Mouse (Mus musculus) heart, embryonic 11.5 days (tissue): ENCODE results near the gene Ankrd9. TPM values are rescaled to one million over a fixed set of nuclear protein-coding genes. Genes with fewer than 3 reads are reported as not detected.
A peak's percentile ranks its signal among the peaks of the same experiment; 100 is the strongest.

ENCODE experiments used
- ATAC-seq: fragments of 200-750 bp; cut with Nextera tagmentation; replicated peaks from 2 replicates; pipeline ENCODE4 v1.8.0; 2017; ENCODE audit warnings: moderate library complexity; ENCODE audit not compliant: insufficient number of reproducible peaks, low FRiP score, low TSS enrichment
- H3K27ac ChIP-seq: fragments of 300-500 bp; sonication (generic); 2 replicates; pipeline ENCODE4 v1.5.1; 2014; ENCODE audit warnings: mild to moderate bottlenecking, low read depth, low read length
- H3K27me3 ChIP-seq: fragments of 300-500 bp; sonication (generic); 2 replicates; pipeline ENCODE4 v1.6.1; 2014; ENCODE audit warnings: mild to moderate bottlenecking, low read length, mixed read lengths; ENCODE audit not compliant: control insufficient read depth, insufficient read depth
- H3K36me3 ChIP-seq: fragments of 300-500 bp; sonication (generic); 2 replicates; pipeline ENCODE4 v1.6.1; 2014; ENCODE audit warnings: mild to moderate bottlenecking, low read length, moderate library complexity, mixed read lengths; ENCODE audit not compliant: control insufficient read depth, insufficient read depth
- H3K4me1 ChIP-seq: fragments of 300-500 bp; sonication (generic); 2 replicates; pipeline ENCODE4 v1.6.1; 2014; ENCODE audit warnings: low read length; ENCODE audit not compliant: control insufficient read depth, insufficient read depth
- H3K4me2 ChIP-seq: fragments of 300-500 bp; sonication (generic); 2 replicates; pipeline ENCODE4 v1.6.1; 2014; ENCODE audit warnings: mild to moderate bottlenecking, moderate library complexity
- H3K4me3 ChIP-seq: fragments of 300-500 bp; sonication (generic); 2 replicates; pipeline ENCODE4 v1.5.1; 2014; ENCODE audit warnings: low read depth, low read length
- H3K9ac ChIP-seq: fragments of 300-500 bp; sonication (generic); 2 replicates; pipeline ENCODE4 v1.6.1; 2014; ENCODE audit warnings: mild to moderate bottlenecking, low read depth, low read length, moderate library complexity
- H3K9me3 ChIP-seq: fragments of 300-500 bp; sonication (generic); replicated peaks from 2 replicates; pipeline ENCODE4 v1.6.1; 2016; ENCODE audit warnings: low read length; ENCODE audit not compliant: control insufficient read depth
- WGBS: fragments of 180-500 bp; shearing (Covaris S2); extraction: QIAGEN DNeasy Blood & Tissue Kit; methylation state at CpG from one replicate; pipeline ENCODE4 v1.1.7; 2014; ENCODE audit not compliant: insufficient replicate concordance; 5-methylcytosine and 5-hydroxymethylcytosine counted together
- polyA plus RNA-seq: library from polyadenylated mRNA; unstranded; fragments of >200 nt; fragmentation: Nextera tagmentation; extraction: Ambion mirVana; gene quantifications from 2 replicates; pipeline ENCODE4 v1.2.1, GENCODE M21; 2014

Gene Ankrd9
- 11.4 and 14.5 TPM in 2 replicates for polyA plus RNA-seq

DNA sequence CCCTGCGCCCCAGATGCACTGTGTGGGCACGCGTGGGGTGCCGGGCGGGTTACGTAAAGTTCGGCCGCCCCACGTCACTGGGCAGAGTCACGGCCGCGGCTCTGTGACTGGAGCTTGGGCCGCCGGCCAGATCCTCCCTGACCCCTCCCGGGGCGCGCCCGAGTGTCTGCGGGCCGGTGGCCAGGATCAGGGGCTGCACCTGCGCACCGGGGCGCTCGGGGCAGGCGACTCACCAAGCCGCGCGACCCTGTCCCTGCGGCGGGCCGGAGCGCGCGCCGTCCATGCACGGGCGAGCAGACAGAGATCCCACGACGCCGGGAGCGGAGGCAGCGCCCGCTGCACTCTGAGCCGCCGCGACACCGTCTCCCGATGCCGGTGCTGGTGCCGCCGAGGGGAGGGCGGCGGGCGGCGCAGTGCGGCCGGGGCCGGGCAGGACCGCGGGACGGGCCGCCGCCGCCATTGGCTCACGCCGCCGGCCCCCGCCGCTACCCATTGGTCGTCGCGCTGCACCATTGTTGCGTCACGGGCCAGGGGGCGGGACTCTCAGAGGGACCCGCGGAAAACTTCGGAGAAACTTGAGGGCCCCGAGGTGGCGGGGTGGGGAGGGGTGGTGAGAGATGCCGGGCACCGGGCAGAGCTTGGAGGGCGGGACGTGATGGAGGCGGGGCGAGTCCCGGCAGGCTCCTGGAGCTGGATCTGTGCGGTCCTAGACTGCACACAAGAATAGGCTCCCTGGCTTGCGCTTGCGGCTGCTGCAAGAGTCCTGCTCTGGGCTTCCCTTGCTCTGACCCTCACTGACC is at the start of gene Ankrd9:
Ankrd9 (minus strand) TSS at position 434 of the 800 bp plus-strand sequence.
- peaks cover 3% of the 10 kb centered on the region; the same call in 1 of the 2 replicates for H3K27me3 ChIP-seq
- H3K9me3 ChIP-seq, result no peaks in the 10 kb centered on the region
- peaks cover 14% of the 10 kb centered on the region; the same call in 1 of the 2 replicates for H3K4me1 ChIP-seq
- peak; percentile 96 for ATAC-seq
- WGBS, result under 1% methylated on average over 83 of the region's 90 CpGs
- peak within 1 kb of the TSS; percentile 86 for H3K27ac ChIP-seq
- peaks cover 14% of the 10 kb centered on the region for H3K36me3 ChIP-seq
- H3K9ac ChIP-seq, result peak within 1 kb of the TSS; percentile 88
- peak within 1 kb of the TSS; percentile 89 for H3K4me3 ChIP-seq
- peak within 1 kb of the TSS; percentile 98 for H3K4me2 ChIP-seq

DNA sequence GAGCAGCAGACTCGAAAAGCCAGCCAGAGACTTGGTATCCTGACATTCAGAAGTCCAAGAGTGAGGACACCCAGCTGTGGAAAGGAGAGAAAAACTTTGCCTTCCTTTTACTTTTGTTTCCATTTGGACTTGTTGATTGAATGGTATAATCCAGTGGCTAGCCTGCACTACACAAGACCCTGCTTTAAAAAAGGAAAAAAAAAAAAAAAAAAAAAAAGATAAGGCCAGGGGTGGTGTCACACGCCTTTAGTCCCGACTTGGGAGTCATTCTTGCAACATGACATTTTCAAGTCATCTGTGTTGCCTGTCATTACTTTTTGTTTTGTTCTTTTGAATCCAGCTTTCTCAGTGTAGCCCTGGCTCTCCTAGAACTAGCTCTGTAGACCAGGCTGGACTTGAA is 42.7 kb upstream of the Ankrd9 start:
- no peak for ATAC-seq
- 46% methylated on average over 3 of the region's 3 CpGs for WGBS
- Histone ChIP-seq H3K9ac (no peak overlapping the region), H3K27me3 (no peaks in the 10 kb centered on the region), H3K27ac (no peak overlapping the region), H3K9me3 (no peaks in the 10 kb centered on the region), H3K36me3 (no peaks in the 10 kb centered on the region), H3K4me2 (no peak overlapping the region), H3K4me3 (no peak overlapping the region), H3K4me1 (0 out of 2 replicates have a peak, but pooled peaks cover 5% of the 10 kb centered on the region)

DNA sequence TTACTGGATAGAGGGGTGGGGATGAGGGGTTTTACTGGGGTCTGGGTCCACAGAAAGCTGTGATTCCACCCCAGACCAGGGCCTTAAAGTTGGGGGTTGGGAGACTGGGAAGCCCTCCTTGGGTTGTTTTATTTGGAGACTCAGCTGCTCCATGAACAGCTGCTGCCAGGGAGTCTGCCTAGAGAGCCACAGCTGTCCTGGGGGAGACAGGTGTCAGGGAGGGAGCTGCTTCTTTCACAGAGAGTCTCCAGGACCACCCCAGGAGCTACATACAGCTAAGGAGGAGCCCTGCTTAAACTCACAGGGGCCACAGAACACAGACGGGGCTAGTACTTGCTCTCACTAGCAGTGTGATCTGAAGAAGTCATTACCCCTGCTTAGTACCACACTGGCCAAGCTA is 42.3 kb upstream of the Ankrd9 start:
- 0 out of 2 replicates have a peak, but pooled peaks cover 5% of the 10 kb centered on the region for H3K4me1 ChIP-seq
- H3K27ac ChIP-seq, result no peak overlapping the region
- H3K27me3 ChIP-seq, result no peaks in the 10 kb centered on the region
- H3K36me3 ChIP-seq, result no peaks in the 10 kb centered on the region
- H3K9me3 ChIP-seq, result no peaks in the 10 kb centered on the region
- no peak for ATAC-seq
- H3K4me2 ChIP-seq, result no peak overlapping the region
- H3K4me3 ChIP-seq, result no peak overlapping the region
- H3K9ac ChIP-seq, result no peak overlapping the region
- 15% methylated on average over 1 of the region's 1 CpGs for WGBS

DNA sequence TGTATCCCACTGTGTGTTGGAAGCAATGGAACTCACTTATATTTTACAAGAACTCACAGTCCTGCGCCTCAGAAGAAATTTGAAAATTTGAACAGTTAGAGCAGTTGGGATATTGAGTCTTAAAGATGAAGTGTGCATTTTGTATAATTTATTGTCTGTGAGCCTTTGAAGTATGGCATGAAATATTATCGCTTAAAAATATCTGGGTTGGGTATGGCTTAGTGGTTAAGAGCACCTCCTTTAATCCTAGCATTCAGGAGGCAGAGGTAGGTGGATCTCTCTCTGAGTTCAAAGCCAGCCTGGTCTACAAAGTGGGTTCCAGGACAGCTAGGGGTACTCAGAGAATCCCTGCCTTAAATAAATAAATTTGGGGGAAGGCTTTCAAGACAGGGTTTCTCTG is 40.2 kb upstream of the Ankrd9 start:
- whole genome bisulfite sequencing, result 85% methylated on average over 2 of the region's 2 CpGs
- Histone ChIP-seq H3K4me3 (no peak overlapping the region), H3K4me2 (no peak overlapping the region), H3K27me3 (no peaks in the 10 kb centered on the region), H3K36me3 (no peaks in the 10 kb centered on the region), H3K4me1 (0 out of 2 replicates have a peak, but pooled peaks cover 5% of the 10 kb centered on the region), H3K9me3 (no peaks in the 10 kb centered on the region), H3K9ac (no peak overlapping the region), H3K27ac (no peak overlapping the region)
- ATAC-seq, result no peak

DNA sequence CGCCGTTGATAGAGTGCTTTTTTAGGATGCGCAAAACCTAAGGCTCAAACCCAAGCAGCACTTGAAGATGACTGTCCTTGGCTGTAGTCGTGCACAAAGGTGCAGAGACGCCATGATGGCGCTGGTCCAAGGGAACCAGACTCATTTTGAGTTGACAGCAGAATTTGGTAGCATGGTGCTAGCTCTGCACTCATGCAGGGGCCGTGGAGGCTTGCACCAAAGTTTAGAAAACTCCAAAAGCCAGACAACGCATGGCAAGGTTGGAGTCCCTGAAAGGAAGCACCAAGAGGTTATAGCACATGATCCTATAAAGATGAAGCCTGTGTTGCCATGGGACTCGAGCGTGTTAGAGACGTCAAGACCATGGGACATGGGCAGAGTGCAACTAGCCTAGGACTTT is 39.2 kb upstream of the Ankrd9 start:
- Histone ChIP-seq H3K36me3 (no peaks in the 10 kb centered on the region), H3K4me1 (0 out of 2 replicates have a peak, but pooled peaks cover 5% of the 10 kb centered on the region), H3K4me3 (no peak overlapping the region), H3K27me3 (no peaks in the 10 kb centered on the region), H3K4me2 (no peak overlapping the region), H3K9ac (no peak overlapping the region), H3K27ac (no peak overlapping the region), H3K9me3 (no peaks in the 10 kb centered on the region)
- ATAC-seq, result no peak
- 90% methylated on average over 11 of the region's 11 CpGs for WGBS

DNA sequence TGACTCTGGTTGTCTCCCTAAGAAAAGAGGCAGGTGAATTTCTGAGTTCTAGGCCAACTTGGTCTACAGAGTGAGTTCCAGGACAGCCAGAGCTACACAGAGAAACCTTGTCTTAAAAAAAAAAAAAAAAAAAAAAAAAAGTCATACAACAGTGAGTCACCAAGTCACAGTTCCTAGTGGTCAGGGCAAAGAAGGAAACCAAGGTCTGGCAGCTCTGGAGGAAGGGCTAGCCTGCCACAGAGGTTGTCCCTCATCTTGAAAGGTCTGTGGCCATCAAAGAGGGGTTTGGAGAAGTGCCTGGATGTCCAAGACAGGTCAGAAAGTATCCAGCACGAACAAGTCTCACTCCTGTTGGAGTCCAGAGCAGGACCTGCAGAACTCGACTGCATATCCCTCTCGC is 38.0 kb upstream of the Ankrd9 start:
- Histone ChIP-seq H3K36me3 (no peaks in the 10 kb centered on the region), H3K9me3 (no peaks in the 10 kb centered on the region), H3K4me2 (no peak overlapping the region), H3K4me1 (0 out of 2 replicates have a peak, but pooled peaks cover 5% of the 10 kb centered on the region), H3K4me3 (no peak overlapping the region), H3K27me3 (no peaks in the 10 kb centered on the region), H3K9ac (no peak overlapping the region), H3K27ac (no peak overlapping the region)
- 80% methylated on average over 3 of the region's 3 CpGs for whole genome bisulfite sequencing
- no peak for ATAC-seq

DNA sequence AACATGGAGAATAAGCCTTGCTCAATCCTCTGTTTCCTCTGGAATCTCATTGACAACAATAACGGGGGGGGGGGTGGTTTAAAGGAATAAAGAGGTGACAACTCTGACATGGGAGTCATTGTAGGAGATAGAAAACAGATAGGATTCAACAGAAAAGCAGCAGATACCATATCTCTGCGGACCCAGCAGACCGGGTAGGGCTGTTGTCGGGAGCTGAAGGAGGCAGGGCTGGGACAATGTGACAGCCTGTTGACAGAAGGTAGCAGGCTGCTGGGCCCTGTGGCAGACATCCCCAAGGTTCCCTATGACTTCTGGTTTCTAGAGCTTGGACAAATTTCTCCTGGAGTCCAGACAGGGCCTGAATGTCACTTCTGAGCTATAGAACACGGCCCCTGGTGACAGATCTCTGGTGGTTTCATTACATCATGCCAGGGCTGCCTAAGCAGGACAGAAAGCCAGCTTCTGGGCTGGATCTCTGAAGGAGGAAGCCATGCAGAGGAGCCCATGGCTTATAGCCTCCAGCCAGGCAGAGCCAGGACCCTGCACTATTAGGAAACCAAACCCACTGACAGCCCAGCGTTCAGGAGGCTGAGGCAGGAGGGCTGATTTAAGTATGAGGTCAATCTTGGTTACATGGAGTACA is 30.9 kb upstream of the Ankrd9 start:
- H3K9me3 ChIP-seq, result no peaks in the 10 kb centered on the region
- peaks cover 40% of the 10 kb centered on the region for H3K4me1 ChIP-seq
- ATAC-seq, result no peak
- no peaks in the 10 kb centered on the region; the same call in 1 of the 2 replicates for H3K27me3 ChIP-seq
- H3K4me2 ChIP-seq, result no peak overlapping the region
- H3K36me3 ChIP-seq, result no peaks in the 10 kb centered on the region
- peak overlapping the region; percentile 39; the same call in 1 of the 2 replicates for H3K9ac ChIP-seq
- no peak overlapping the region for H3K4me3 ChIP-seq
- WGBS, result 24% methylated on average over 6 of the region's 6 CpGs
- H3K27ac ChIP-seq, result peak overlapping the region; percentile 46

DNA sequence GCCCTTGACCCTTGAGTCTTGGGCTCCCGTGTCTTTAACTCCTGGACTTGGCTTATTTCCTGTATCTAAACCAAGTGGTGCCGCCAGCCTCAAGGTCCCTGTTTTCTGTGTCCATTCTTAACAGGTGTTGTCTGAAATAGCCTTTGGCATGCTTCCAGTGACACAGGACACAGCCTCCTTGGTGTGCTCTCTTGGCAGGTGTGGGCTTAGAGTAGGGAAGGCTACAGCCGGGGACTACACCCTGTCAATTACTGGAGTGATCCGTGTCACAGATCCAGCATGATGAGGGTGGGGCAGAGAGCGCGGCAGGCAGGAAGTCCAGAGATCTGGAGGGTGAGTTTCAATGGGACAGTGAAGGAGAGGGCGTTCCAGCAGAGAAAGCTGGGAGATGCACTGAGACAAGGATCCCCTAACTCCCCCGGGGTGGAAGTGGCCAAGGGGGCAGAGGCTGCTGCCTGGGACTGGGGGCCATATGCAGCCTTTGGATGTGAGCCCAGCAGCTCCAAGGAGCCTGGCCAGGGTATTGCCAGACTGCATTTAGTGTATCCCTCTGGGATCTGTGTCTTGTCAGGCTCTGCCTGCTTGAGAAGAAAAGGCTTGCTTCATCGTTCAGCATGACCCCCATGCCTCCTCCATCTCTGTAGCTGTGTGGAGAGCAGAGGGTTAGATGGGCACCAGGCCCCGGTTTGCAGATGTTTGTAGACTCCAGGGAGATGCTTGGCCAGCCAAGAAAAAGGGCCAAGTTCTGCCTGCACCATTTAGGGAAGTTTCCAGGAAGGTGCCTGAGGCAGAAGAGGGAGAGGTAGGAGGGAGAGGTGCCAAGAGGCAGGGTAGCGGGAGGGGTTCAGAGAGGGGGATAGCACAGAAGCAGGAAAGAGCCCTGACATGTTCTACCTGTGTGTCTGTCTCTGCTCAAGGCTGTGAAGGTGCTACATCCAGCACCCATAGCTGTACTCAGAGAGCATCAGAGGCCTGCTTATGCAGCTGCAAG is 30.0 kb upstream of the Ankrd9 start:
- no peak overlapping the region for H3K4me2 ChIP-seq
- H3K4me1 ChIP-seq, result peaks cover 40% of the 10 kb centered on the region
- ATAC-seq, result no peak
- no peak overlapping the region for H3K4me3 ChIP-seq
- no peaks in the 10 kb centered on the region; the same call in 1 of the 2 replicates for H3K27me3 ChIP-seq
- H3K9ac ChIP-seq, result 0 out of 2 replicates have a peak overlapping the region, but pooled peaks have one; percentile 29
- H3K9me3 ChIP-seq, result no peaks in the 10 kb centered on the region
- WGBS, result 46% methylated on average over 11 of the region's 11 CpGs
- peak overlapping the region; percentile 60 for H3K27ac ChIP-seq
- no peaks in the 10 kb centered on the region for H3K36me3 ChIP-seq
